Mouse (Mus musculus) hindlimb bud, embryonic 11.5 days (tissue): ENCODE data around the gene Gfap.

Experiments used
- DNase-seq: peaks from one replicate; pipeline ENCODE4 v3.0.0-alpha.2; 2012; ENCODE audit warnings: low read depth, low spot score; ENCODE audit errors: extremely low spot score

Gene Gfap

GRCm38 (mm10) chr11:102898408-102898807 is 2.3 kb downstream of the Gfap start:
- DNase-seq, result no peak

- DNase-seq, result no peak
These were observed 4.1 kb downstream of the Gfap start for GRCm38 (mm10) chr11:102896641-102897040.

- no peak for DNase-seq
These were observed 4.9 kb downstream of the Gfap start for GRCm38 (mm10) chr11:102895779-102896178.

- no peak for DNase-seq
These were observed 6.0 kb downstream of the Gfap start for GRCm38 (mm10) chr11:102894716-102895115.

GRCm38 (mm10) chr11:102893015-102893651 is 7.6 kb downstream of the Gfap start:
- peak; percentile 46 for DNase-seq

- DNase-seq, result no peak
These were observed 10.6 kb downstream of the Gfap start for GRCm38 (mm10) chr11:102890096-102890495.

- no peak for DNase-seq
These were observed 12.6 kb downstream of the Gfap start for GRCm38 (mm10) chr11:102888135-102888534.

GRCm38 (mm10) chr11:102887433-102887832 is 13.3 kb downstream of the Gfap start:
- DNase-seq, result no peak

GRCm38 (mm10) chr11:102884616-102885219 is 16.0 kb downstream of the Gfap start, which contains the start of gene Fam187a:
Gene Fam187a, plus strand, starts transcription at chr11:102885169.
- DNase-seq, result no peak

GRCm38 (mm10) chr11:102881314-102882198 is 19.2 kb downstream of the Gfap start:
- DNase-seq, result no peak

GRCm38 (mm10) chr11:102880585-102881313 is 20.0 kb downstream of the Gfap start, which contains the start of the genes Eftud2 and Ccdc103:
Gene Eftud2, minus strand, starts transcription at chr11:102880985.
Gene Ccdc103, plus strand, starts transcription at chr11:102881204.
- peak; percentile 87 for DNase-seq

- DNase-seq, result no peak
These were observed 21.2 kb downstream of the Gfap start for GRCm38 (mm10) chr11:102879558-102879957.

- DNase-seq, result no peak
These were observed 25.8 kb downstream of the Gfap start for GRCm38 (mm10) chr11:102874801-102875334.

- DNase-seq, result peak; percentile 41
These were observed 36.4 kb downstream of the Gfap start for GRCm38 (mm10) chr11:102864272-102864671.

- no peak for DNase-seq
These were observed 40.8 kb downstream of the Gfap start for GRCm38 (mm10) chr11:102859933-102860332.

GRCm38 (mm10) chr11:102858951-102859350 is 41.8 kb downstream of the Gfap start:
- DNase-seq, result no peak

GRCm38 (mm10) chr11:102855941-102856340 is 44.8 kb downstream of the Gfap start:
- peak; percentile 28 for DNase-seq

- no peak for DNase-seq
These were observed 47.0 kb downstream of the Gfap start for GRCm38 (mm10) chr11:102853760-102854159.

GRCm38 (mm10) chr11:102851883-102852282 is 48.8 kb downstream of the Gfap start:
- DNase-seq, result no peak

- no peak for DNase-seq
These were observed 54.8 kb downstream of the Gfap start for GRCm38 (mm10) chr11:102845926-102846325.
